Mouse (Mus musculus) NIH3T3 (cell line): ENCODE data around the gene Plekha5.

Experiments
- DNase-seq: peaks from one replicate; pipeline ENCODE4 v3.0.0-alpha.2; 2012; ENCODE audit warnings: low read depth

The Plekha5 gene

DNA sequence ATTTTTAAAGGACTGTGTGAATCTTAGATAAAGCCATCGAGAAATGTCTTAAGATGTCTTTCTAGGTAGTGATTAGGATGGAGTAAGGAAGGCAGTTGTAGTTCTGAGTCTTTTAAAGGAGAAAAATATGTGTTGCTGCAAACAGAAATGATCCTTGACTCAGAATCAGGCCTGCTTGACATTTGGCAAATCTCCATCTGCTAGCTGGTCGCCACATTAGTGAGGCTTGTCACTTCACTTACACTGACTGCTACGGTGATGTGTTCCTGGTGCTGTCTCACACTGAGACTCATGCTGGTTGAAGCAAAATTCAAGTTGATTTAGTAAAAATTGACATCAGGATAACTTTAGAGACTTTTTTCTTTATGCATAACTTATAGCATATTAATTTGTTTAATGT lies 32.0 kb downstream of the Plekha5 start:
- peak; percentile 53 for DNase-seq

DNA sequence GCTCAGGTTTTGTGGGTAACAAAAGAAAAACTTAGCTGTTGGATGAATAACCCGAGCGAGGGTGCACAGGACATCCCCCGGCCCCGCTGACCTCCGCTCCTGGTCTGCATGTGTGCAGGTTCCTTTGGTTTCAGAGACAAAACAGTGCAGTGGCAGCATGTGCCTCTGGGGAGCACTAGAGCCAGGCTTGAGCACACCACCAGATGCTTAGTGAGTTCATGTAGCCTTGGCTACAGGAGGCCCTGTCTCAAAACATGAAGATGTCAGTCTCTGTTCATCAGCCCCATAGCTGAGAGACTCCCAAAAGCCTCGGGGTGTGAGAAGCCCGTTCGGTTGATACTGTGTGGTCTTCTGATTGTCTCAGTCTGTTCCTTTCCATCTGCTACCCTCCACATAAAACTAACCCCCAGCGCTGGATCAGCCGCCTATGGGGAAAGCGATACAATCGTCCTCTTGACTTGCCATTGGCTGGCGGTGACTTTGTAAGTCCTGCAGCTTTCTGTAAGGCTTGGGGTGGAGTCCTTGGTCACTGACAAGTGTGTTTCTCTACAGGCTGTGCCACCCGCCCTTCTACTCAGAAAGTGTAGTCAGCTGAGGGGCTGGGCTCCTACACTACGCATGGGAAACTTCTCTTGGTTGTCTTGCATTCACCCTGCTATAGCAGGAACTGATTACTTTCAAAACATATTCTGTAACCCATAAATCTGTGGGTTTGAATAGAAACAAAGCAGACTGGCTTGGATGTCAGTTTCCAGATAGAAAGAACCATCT lies 32.7 kb downstream of the Plekha5 start:
- no peak for DNase-seq

DNA sequence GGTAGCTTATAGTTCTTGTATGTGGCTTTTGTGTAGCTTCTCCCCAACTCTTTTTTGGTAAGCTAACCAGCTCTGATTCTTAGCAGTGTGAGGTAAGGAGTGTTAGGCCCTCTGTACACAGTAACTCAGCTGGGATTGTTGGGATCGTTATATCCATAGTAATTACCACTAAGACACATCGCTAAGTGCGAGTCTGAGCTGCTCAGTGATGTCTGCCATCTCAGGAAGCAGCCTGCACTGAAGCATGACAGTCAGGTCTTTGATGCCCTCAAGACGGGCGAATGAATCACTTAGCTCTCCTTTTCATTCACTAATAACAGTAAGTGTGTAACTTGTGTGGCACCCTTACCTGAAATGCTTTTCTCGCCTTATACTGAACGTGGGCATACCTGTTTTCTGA lies 36.5 kb downstream of the Plekha5 start:
- DNase-seq: no peak

DNA sequence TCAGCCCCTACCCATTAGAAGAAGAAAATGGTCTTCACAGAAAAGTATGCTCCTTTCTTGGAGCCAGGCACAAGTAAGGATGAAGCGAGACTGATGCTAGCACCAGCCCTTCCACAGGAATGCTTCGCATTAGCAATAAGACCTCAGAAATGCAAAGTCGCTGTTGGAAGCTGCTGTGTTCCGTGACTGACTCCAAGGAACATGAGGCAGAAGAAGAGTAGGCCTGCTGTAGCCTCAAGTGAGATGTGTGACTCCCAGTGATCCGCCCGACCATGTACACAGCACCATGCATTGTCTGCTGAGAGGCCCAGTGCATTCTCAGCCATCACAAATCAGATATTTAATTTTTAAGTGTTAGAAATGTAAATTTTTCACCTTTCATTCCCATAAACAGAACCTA lies 41.0 kb downstream of the Plekha5 start:
- no peak for DNase-seq

DNA sequence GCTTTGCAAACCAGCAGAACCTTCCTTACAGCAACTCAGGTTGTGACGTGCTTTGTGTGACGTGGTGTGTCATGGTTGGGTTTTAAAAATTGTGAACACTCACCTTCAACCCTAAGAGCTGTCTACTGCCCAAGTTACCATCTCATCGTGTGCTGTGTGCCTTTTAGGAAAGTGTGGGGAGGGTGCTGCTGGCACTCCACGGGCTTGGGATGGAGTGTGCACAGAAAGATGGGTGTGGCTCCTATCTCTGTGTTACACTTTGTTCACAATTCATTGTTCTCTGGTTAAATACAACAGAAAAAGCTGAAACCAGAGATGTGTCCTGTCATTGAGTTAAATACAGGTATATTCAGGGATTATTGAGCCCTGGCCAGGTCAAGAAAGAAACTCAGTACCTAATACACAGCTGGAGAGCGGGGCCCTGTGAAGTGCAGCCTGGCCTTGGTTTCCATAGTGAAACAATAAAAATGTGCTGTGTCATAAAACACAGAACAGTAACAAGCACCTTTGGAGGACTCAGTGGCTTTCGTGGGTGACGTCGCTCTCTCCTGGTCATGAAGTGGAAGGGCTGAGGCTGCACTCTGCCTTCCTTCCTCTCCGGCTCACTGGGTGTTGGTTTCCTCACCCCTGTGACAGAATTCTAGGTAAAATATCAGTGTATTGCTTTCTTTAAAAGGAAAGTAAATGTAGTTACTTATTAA lies 42.2 kb downstream of the Plekha5 start:
- DNase-seq: peak; percentile 43

DNA sequence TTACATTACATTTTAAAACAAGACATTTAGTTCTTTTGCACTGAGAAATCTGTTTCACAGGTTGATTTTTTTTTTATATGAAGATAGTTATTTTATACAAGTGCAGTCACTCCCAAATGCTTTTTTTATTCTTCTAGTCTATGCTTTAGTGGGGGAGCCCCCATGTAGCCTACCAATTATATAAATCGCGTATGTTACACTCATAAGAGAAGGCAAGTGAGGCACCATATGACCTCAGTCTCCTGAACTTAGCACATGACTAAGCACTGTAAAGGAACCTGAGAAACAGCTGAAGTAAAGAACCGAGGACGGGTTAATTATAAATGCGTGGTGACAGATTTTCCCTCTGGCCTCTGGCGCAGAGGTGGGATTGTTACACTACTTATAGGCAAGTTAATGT lies 43.0 kb downstream of the Plekha5 start:
- DNase-seq: no peak

DNA sequence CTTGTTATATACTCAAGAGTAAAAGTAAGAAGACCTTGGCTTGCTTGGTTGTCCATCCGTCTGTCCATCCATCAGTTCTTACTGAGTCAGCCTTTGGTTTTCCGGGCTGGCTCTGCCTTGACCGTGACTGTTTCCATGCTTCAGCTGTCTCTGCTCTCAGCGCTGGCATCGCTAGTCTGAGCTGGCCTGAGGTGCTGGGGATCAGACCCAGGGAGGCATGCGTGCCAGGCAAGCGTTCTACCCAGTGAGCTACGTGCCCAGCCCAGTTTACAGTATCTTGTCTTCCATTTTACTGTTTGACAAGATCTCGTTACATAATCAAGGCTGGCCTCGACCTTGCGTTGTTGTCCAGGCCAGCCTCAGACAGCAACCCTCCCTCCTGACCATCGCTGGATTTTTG lies 44.0 kb downstream of the Plekha5 start:
- DNase-seq: no peak

DNA sequence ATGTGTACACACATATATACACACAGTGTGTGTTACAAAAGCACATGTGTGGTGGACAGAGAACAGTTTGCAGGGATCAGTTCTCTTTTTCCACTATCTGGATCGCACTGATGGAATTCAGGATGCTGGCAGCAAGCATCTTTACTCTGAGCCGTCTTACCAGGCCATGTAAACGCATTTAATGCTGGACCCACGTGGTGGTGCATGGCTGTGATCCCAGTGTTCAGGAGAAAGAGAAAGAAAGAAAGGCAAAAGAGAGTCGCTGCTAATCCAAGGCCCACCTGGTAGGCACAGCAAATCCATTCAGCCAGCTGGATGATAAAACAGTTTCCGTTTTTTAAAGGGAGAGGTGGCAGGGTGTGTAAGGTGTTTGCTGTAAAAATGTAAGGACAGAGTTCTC lies 45.9 kb downstream of the Plekha5 start:
- DNase-seq: no peak

DNA sequence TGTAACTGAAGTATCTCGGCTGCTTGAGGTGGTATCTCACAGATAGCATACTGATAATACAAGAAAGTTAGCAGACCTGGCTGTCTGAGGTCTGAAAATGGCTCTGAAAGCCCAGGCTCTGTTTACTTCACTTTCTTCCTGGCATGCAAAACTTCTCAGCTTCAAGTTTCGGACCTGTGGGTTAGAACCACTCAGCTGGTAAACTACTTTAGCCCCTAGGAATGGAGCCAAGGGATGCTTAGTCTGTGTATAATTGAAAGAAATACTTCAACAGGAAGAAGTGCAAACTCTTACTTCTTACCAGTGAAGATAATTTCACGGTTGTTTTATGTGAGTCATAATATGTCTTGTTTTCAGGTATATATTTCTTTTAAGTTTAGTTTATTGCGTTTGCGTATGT lies 47.9 kb downstream of the Plekha5 start:
- DNase-seq: no peak

DNA sequence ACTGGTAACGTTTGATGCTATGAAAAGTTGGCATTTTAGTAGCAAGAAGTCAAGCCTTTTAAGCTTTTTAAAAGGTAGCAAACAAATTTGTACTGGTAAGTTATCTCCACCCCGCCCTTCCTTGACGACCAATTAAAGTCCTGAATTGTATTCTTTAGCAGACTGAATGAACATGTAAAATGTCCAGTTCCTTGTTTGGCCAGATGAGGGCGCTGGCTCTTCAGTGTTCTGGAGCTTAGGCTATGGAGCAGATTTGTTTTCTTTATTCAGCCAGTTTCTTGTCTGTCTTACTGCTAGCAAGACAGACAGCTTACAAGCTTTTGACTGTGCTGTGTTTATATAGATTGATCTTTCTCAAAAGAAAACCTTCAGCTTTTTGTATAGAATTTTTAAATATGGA lies 48.5 kb downstream of the Plekha5 start:
- DNase-seq: peak; percentile 94

DNA sequence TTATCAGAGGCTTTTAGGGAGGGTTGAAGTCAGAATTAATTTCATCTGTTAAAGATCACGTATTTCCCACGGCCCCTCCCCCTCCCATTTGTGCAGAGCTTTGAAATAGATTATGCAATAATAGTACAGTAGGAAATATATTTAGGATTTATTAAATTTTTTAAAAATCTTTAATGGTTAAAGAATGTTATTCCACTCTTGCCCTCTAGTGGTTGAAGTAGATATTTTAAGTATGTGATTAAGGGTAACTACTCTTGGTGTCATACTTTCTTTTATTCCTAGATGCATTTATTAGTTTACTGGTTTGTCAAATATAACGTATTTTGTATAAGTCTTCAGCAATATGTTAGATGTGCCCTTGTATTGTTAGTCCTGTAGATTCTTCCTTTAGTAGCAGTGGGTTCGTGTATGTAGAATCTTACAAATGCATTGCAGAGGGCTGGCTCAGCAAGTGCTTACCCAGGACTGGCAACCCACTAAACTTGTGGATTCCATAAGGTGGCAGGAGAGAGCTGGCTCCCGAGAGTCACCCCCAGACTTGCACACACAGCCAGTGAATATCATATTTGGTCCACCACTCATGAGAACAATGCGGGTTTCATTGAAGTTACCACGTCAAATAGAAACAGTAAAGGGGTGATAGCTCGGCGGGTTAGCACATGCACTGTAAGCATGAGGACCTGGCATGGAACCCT lies 51.7 kb downstream of the Plekha5 start:
- DNase-seq: peak; percentile 82

DNA sequence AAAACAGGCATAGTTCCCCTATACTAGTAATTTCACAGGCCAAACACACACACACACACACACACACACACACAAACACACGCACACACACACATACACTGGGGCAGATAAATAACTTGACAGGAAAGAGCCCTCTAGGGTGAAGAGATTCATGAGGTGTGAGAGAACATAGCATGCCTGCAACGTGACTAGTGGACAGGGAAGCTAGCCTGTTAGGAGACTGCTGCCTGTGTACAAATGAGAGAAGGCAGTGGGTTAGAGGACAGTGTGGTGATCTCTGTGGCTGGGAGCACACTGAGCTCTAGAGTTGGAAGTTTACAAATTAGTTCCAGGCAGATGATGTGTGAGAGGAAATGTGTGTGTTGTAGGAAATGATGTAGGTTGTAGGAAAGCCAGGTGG lies 53.1 kb downstream of the Plekha5 start:
- DNase-seq: no peak

DNA sequence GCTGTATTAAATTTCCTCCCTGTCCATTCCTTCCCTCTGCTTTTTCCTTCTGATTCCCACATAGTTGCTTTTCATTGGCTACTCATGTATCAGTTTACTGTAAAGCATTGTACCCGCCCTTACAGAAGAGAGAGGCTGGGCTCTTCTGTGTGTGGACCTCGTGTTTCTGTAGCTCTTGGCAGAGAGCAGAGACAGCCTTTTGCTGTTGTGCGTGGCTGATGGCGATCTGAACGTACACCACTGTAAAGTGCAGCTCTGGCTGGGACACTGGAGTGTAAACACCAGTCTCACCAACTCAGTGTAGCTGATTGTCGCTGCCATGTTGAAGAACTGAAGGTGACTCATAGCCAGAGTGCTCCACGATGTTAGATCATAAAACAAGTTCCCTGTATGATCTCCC lies 54.2 kb downstream of the Plekha5 start:
- DNase-seq: peak; percentile 57

DNA sequence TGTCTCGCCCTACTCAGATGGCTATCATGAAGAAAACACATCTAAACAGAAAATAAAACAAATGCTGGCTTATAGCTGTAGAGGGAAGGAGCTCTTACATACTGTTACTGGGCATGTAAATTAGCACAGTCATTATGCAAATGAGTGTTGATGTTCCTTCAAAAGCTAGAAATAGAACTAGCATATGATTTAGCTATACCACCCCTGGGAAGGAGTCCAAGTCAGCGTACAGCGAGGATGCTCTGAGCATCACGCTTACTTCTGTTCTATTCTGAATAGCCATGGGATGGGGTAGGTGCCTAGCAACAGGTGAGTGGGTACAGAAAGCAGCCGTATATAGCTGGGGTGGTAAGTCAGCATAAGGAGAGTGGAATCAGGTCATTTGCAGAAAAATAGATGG lies 55.1 kb downstream of the Plekha5 start:
- no peak for DNase-seq

DNA sequence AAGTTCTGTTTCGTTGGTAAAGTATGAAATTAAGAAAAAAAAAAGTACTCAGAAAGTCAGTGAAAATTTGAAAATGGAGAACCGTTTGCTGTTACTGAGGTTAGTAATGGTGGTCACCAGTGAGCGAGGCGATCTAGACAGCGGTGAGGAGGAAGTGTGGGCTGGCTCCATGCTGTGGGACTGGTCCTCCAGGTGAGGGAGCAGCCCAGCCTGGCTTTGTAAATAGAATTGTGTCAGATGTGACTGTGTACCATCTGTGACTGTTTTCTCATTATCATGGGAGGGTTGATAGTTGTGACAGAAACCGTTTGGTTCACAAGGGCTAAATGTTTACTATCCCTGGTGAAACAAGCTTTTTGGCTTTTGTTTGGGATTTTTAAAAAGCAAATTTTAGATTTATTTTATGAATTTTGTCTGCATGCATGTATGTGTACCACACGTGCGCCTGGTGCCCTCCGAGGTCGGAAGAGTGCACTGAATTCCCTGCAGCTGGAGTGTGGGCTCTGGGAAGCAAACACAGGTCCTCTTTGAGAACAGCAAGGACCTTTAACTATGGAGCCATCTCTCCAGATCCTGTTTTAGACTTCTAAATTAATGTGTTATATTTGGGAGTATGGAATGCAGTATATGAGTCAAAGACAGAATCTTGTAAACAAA lies 56.7 kb downstream of the Plekha5 start:
- DNase-seq: no peak

DNA sequence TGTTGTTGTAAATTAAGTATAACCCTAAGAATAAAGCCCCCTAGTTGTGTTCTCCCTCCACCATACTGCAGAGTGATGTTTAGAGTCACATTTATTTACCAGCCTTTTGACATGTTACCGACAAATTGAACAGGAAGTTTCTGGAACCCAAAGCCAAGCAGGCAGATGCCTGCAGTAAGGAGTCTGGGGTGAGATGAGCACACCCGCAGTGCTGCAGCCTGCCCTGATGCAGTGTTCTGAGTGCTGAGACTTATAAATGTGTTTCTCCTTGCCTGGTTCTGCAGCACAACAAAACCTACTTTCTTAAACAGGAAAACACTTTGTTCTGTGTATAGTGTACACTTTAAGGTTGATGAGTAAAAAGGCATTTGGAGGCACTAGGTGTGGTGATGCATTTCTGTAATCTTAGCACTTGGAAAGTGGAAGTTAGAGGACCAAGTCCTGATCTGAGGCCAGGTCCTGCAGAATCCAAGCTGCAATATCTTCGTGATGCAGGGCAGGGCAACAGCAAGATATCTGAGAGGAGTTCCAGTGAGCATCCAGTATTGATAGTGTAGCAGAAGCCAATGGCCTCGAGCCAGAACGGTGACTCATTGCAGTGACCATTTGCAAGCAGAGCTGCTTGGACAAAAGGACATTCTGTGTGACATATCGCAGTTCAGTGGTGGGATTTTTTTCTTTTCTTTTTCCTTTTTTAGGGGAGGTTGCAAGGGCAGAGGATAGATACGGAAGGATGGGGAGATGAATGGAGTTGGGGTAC lies 58.0 kb downstream of the Plekha5 start:
- peak; percentile 77 for DNase-seq

DNA sequence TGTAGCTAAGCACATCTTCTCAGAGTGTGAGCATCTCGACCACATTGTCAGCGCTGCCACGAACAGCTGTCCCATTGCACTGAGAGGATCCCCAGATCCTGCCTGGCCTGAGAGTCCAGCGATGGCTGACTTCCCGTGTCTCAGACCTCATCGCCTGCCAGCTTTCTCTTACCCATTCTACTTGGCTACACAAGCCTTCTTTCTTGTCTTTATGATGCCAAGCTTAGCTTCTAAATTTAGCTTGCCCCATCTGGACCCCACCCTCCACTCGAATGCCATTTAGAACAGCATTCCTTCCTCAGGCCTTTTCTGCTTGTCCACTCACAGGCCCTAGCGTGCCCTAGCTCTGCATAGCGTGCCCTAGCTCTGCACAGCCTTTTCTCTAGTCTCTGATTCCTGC lies 60.3 kb downstream of the Plekha5 start:
- DNase-seq: peak; percentile 59

DNA sequence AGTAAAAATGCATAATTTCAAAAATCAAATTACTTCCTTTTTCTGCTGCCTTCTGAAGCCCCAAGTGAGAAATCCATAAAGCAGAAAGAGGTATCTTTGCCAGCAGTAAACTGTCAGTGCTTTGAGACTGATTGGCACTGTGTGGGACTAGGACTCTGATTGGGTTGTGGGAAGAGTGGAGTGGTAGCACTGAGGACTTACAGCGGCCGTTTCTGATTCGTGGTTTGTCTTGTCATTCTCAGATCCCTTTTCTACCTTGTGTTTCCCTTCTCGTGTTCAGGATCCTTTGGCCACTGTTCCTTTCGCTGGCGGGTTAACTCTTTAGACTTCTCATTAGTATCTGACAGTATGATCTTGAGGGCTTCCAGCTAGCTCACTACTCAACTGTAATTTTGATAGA lies 61.8 kb downstream of the Plekha5 start:
- DNase-seq: no peak

DNA sequence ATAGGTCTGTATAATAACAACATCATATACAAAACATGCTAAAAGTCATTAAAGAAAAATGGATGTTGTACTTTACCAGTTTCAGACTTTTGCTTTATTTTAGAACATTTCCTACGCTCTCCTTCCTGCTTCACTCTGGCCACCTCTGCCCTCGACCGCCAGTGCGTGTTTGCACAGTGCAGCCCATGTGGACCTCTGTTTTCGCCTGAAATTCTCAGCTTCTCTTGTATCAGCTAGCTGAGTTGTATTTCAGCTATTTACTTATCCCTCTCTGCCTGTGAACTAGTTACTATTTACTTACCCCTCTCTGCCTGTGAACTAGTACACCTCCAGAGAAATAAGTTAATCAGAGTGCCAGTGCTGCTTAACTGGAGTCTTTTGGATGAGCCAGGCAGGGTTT lies 62.8 kb downstream of the Plekha5 start:
- no peak for DNase-seq

DNA sequence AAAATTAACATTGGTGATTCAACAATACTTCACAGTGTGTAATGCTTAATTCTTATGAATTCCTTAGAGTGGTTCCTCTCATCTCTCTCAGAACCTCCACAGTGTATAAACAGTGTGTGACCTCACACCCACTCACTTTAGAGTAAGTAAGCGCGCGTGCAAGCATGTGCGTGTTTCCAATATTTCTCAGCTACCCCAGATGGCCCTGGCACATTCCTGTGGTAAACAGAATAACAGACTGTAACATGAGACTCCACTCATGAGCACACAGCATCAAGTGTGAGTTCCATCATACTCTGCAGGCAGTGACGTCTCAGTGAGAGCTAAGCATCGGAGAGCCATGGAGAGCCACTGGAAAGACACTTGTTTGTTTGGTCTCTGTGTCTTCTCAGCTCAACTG lies 63.6 kb downstream of the Plekha5 start:
- peak; percentile 93 for DNase-seq

DNA sequence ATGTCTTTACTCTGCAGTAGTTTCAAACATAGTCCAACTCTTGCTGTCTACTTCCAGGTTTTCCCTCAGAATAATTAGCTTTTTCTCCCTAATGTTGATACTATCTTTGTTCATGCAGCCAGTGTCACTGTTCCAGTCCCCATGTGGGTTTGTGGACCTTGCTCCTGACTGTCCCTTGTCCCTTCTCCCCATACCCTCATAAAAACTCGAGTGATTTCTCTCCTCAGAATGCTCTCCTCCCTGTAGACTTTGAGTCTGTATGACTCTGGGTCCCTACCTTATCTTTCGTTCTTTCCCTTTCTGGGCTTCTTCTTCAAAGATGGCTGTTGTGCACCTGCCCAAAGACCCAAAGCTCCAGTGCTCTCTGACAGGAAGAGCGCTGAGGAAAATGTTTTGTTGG lies 64.8 kb downstream of the Plekha5 start:
- DNase-seq: no peak

DNA sequence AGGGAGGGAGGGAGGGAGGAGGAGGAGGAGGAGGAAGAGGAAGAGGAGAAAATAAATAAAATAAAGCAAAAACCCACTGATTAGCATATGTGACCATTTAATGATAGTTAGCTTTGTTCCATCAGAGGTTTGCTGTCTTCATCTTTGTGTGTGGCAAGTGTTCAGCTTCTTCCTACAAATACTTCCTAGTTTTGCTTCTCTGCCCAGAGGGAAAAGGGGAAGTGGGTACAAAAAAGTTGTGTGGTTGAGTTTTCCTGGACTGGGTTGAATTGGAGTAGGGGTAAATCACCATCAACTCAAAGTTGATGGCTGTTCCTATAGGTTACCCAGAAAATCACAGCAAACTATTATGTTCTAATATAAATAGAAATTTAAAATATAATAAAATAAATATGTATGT lies 65.7 kb downstream of the Plekha5 start:
- DNase-seq: no peak
